Mouse (Mus musculus) heart, postnatal 4 days (tissue): ENCODE results near the gene Cdk2ap1. TPM values are rescaled to one million over a fixed set of nuclear protein-coding genes. Genes with fewer than 3 reads are reported as not detected.

ENCODE experiments used
- total RNA-seq, 2 experiments: library from RNA; stranded (reverse); gene quantifications; 2 replicates each; pipeline ENCODE4 v1.2.3; 2021

Gene Cdk2ap1
- total RNA-seq, 2 experiments from 2014 or later, result 201 to 202 TPM

Other genes starting within 250 kb of the Cdk2ap1 start
- 10 to 100 TPM; 55.1 to 68.4 TPM for gene Arl6ip4, start 247.0 kb downstream of the Cdk2ap1 start, total RNA-seq
- gene Pitpnm2, start 113.3 kb downstream of the Cdk2ap1 start, total RNA-seq, result 10 to 100 TPM; 45.9 to 52.2 TPM
- 10 to 100 TPM; 12.1 to 13.9 TPM for gene Mphosph9, start 35.1 kb downstream of the Cdk2ap1 start, total RNA-seq
- 10 to 100 TPM; 11.7 to 13.0 TPM for gene 2810006K23Rik, start 35.0 kb downstream of the Cdk2ap1 start, total RNA-seq
- 10 to 100 TPM; 72.7 to 76.8 TPM for gene Sbno1, start 62.9 kb upstream of the Cdk2ap1 start, total RNA-seq
- 100 to 1,000 TPM; 130 to 132 TPM for gene Kmt5a, start 76.8 kb upstream of the Cdk2ap1 start, total RNA-seq
- gene Rilpl2, start 115.3 kb upstream of the Cdk2ap1 start, total RNA-seq, result 10 to 100 TPM in 1 of 2 experiments, 1 to 10 TPM in 1; 8.3 to 10.9 TPM
- 10 to 100 TPM; 19.3 to 23.5 TPM for gene Snrnp35, start 120.1 kb upstream of the Cdk2ap1 start, total RNA-seq
- 10 to 100 TPM; 50.3 to 53.6 TPM for gene Rilpl1, start 168.3 kb upstream of the Cdk2ap1 start, total RNA-seq
- 100 to 1,000 TPM; 217 to 226 TPM for gene Tmed2, start 177.6 kb upstream of the Cdk2ap1 start, total RNA-seq
- 1 to 10 TPM; 7.8 to 8.5 TPM for gene Ddx55, start 189.8 kb upstream of the Cdk2ap1 start, total RNA-seq
- 10 to 100 TPM; 38.6 to 42.5 TPM for gene Eif2b1, start 216.0 kb upstream of the Cdk2ap1 start, total RNA-seq
- 10 to 100 TPM; 20.1 to 23.9 TPM for gene Gtf2h3, start 216.1 kb upstream of the Cdk2ap1 start, total RNA-seq